Comparison of ENCODE assay signal across 25 mouse cellular contexts in genomic region chr2:151788221-151788977, GRCm38 (mm10). TPM values are rescaled to one million over a fixed set of nuclear protein-coding genes. Genes with fewer than 3 reads are reported as not detected.
"Had no signal": no experiment of that assay in that cellular context is flagged by ENCODE, and none has a peak within 500 bp of the region (broad histone marks: within the 10 kb centered on the region; RNA-seq: fewer than 3 reads in every experiment).

No protein-coding gene starts in this region.

- H3K9me3 ChIP-seq: limb, embryonic 10.5 days; limb, embryonic 13.5 days; liver, embryonic 12.5 days; liver, embryonic 15.5 days; lung, embryonic 15.5 days; megakaryocyte, embryonic 14.5 days; midbrain, embryonic 13.5 days; stomach, embryonic 15.5 days had no signal

- H3K4me2 ChIP-seq: limb, embryonic 13.5 days; liver, embryonic 12.5 days; liver, embryonic 15.5 days; lung, embryonic 15.5 days; midbrain, embryonic 13.5 days; stomach, embryonic 15.5 days had no signal

- DNase-seq: kidney, adult 8-10 months; kidney, postnatal 25 days; layer of hippocampus, adult 9-11 months; liver; lung, adult 18-20 months; lung, postnatal 10 days; lung, postnatal 36 days; right cerebral cortex, postnatal 4 days; spleen, adult 18-20 months; thymus, adult 18-20 months; thymus, postnatal 36 days had no signal

- H3K4me3 ChIP-seq: layer of hippocampus, adult 2 months; limb, embryonic 10.5 days; limb, embryonic 13.5 days; liver, embryonic 12.5 days; liver, embryonic 15.5 days; lung, embryonic 15.5 days; megakaryocyte, embryonic 14.5 days; midbrain, embryonic 10.5 days; midbrain, embryonic 13.5 days; myocyte; stomach, embryonic 15.5 days had no signal

- H3K4me1 ChIP-seq: liver, embryonic 12.5 days; liver, embryonic 15.5 days; lung, embryonic 15.5 days; midbrain, embryonic 10.5 days; midbrain, embryonic 13.5 days; stomach, embryonic 15.5 days had no signal

- ATAC-seq: liver, embryonic 12.5 days; midbrain, embryonic 13.5 days; midbrain, embryonic 16.5 days had no signal

- H3K27me3 ChIP-seq: limb, embryonic 13.5 days; liver, embryonic 12.5 days; liver, embryonic 15.5 days; lung, embryonic 15.5 days; stomach, embryonic 15.5 days had no signal

- H3K27ac ChIP-seq: layer of hippocampus, adult 2 months; limb, embryonic 10.5 days; limb, embryonic 13.5 days; liver, embryonic 12.5 days; liver, embryonic 15.5 days; lung, embryonic 15.5 days; midbrain, embryonic 10.5 days; midbrain, embryonic 13.5 days; stomach, embryonic 15.5 days had no signal

- H3K9ac ChIP-seq: limb, embryonic 13.5 days; liver, embryonic 12.5 days; liver, embryonic 15.5 days; lung, embryonic 15.5 days; midbrain, embryonic 13.5 days; stomach, embryonic 15.5 days had no signal

- H3K36me3 ChIP-seq: limb, embryonic 10.5 days; limb, embryonic 13.5 days; liver, embryonic 12.5 days; liver, embryonic 15.5 days; lung, embryonic 15.5 days; midbrain, embryonic 10.5 days; midbrain, embryonic 13.5 days; stomach, embryonic 15.5 days had no signal

RNA-seq across cellular contexts. Expression of gene Rspo4, which starts 54.3 kb away (rescaled TPM):
- polyA plus RNA-seq: large intestine, adult 2 months; liver, embryonic 12.5 days; liver, embryonic 15.5 days; myocyte; urinary bladder, adult 2 months had no signal
